Mouse (Mus musculus): ENCODE measurements around the gene Gm10198. TPM values are rescaled to one million over a fixed set of nuclear protein-coding genes. Genes with fewer than 3 reads are reported as not detected.
A peak's percentile ranks its signal among the peaks of the same experiment; 100 is the strongest.

The Gm10198 gene
- polyA plus RNA-seq, 1 experiment from 2014 or later = not detected

- H3K27me3 ChIP-seq (ENCODE audit: control insufficient read depth, insufficient read depth, low read length) = no peaks in the 10 kb centered on the region
- no peak overlapping the region for H3K9ac ChIP-seq (ENCODE audit: low read depth, low read length)
- peak; percentile 12 for DNase-seq (ENCODE audit: low spot score)
- H3K4me2 ChIP-seq (replicated peaks; ENCODE audit: low read depth, low read length) = no peak overlapping the region
- H3K9me3 ChIP-seq (ENCODE audit: control insufficient read depth, low read length) = no peaks in the 10 kb centered on the region
- 56% methylated on average over 4 of the region's 4 CpGs for WGBS
- no peak overlapping the region for H3K27ac ChIP-seq (ENCODE audit: low read depth, low read length)
- H3K4me1 ChIP-seq (replicated peaks; ENCODE audit: control insufficient read depth, insufficient read depth, low read length) = no peaks in the 10 kb centered on the region
- H3K4me3 ChIP-seq (ENCODE audit: low read depth, low read length) = no peak overlapping the region
- no peak for ATAC-seq (ENCODE audit: low FRiP score)
- H3K36me3 ChIP-seq (ENCODE audit: control insufficient read depth, insufficient read depth, low read length) = no peaks in the 10 kb centered on the region
Observed at GRCm38 (mm10) chr13:111574196-111574595, 18.4 kb upstream of the Gm10198 start.

- 93% methylated on average over 11 of the region's 11 CpGs for WGBS
- no peak overlapping the region for H3K9ac ChIP-seq (ENCODE audit: low read depth, low read length)
- no peak overlapping the region for H3K27ac ChIP-seq (ENCODE audit: low read depth, low read length)
- no peak for ATAC-seq (ENCODE audit: low FRiP score)
- no peak overlapping the region for H3K4me2 ChIP-seq (replicated peaks; ENCODE audit: low read depth, low read length)
- no peaks in the 10 kb centered on the region for H3K9me3 ChIP-seq (ENCODE audit: control insufficient read depth, low read length)
- no peaks in the 10 kb centered on the region for H3K36me3 ChIP-seq (ENCODE audit: control insufficient read depth, insufficient read depth, low read length)
- no peak for DNase-seq (ENCODE audit: low spot score)
- no peak overlapping the region for H3K4me3 ChIP-seq (ENCODE audit: low read depth, low read length)
- no peaks in the 10 kb centered on the region for H3K27me3 ChIP-seq (ENCODE audit: control insufficient read depth, insufficient read depth, low read length)
- H3K4me1 ChIP-seq (replicated peaks; ENCODE audit: control insufficient read depth, insufficient read depth, low read length) = no peaks in the 10 kb centered on the region
Observed at GRCm38 (mm10) chr13:111577177-111577576, 15.4 kb upstream of the Gm10198 start.

- no peak overlapping the region for H3K4me3 ChIP-seq (ENCODE audit: low read depth, low read length)
- H3K27ac ChIP-seq (ENCODE audit: low read depth, low read length) = no peak overlapping the region
- no peaks in the 10 kb centered on the region for H3K36me3 ChIP-seq (ENCODE audit: control insufficient read depth, insufficient read depth, low read length)
- H3K4me2 ChIP-seq (replicated peaks; ENCODE audit: low read depth, low read length) = no peak overlapping the region
- 95% methylated on average over 10 of the region's 10 CpGs for WGBS
- no peaks in the 10 kb centered on the region for H3K9me3 ChIP-seq (ENCODE audit: control insufficient read depth, low read length)
- H3K27me3 ChIP-seq (ENCODE audit: control insufficient read depth, insufficient read depth, low read length) = no peaks in the 10 kb centered on the region
- no peak for DNase-seq (ENCODE audit: low spot score)
- ATAC-seq (ENCODE audit: low FRiP score) = no peak
- no peaks in the 10 kb centered on the region for H3K4me1 ChIP-seq (replicated peaks; ENCODE audit: control insufficient read depth, insufficient read depth, low read length)
- no peak overlapping the region for H3K9ac ChIP-seq (ENCODE audit: low read depth, low read length)
Observed at GRCm38 (mm10) chr13:111580054-111580453, 12.5 kb upstream of the Gm10198 start.

- 91% methylated on average over 7 of the region's 7 CpGs for WGBS
- Histone ChIP-seq H3K4me1 (replicated peaks; ENCODE audit: control insufficient read depth, insufficient read depth, low read length) (no peaks in the 10 kb centered on the region), H3K27me3 (ENCODE audit: control insufficient read depth, insufficient read depth, low read length) (no peaks in the 10 kb centered on the region), H3K4me2 (replicated peaks; ENCODE audit: low read depth, low read length) (no peak overlapping the region), H3K9ac (ENCODE audit: low read depth, low read length) (no peak overlapping the region), H3K9me3 (ENCODE audit: control insufficient read depth, low read length) (no peaks in the 10 kb centered on the region), H3K36me3 (ENCODE audit: control insufficient read depth, insufficient read depth, low read length) (no peaks in the 10 kb centered on the region), H3K4me3 (ENCODE audit: low read depth, low read length) (no peak overlapping the region), H3K27ac (ENCODE audit: low read depth, low read length) (no peak overlapping the region)
- ATAC-seq (ENCODE audit: low FRiP score) (no peak), DNase-seq (ENCODE audit: low spot score) (no peak)
Observed at GRCm38 (mm10) chr13:111598111-111598510, 5.5 kb downstream of the Gm10198 start.

- no peak overlapping the region for H3K27ac ChIP-seq (ENCODE audit: low read depth, low read length)
- no peaks in the 10 kb centered on the region for H3K4me1 ChIP-seq (replicated peaks; ENCODE audit: control insufficient read depth, insufficient read depth, low read length)
- H3K9ac ChIP-seq (ENCODE audit: low read depth, low read length) = no peak overlapping the region
- H3K4me2 ChIP-seq (replicated peaks; ENCODE audit: low read depth, low read length) = no peak overlapping the region
- DNase-seq (ENCODE audit: low spot score) = no peak
- H3K36me3 ChIP-seq (ENCODE audit: control insufficient read depth, insufficient read depth, low read length) = no peaks in the 10 kb centered on the region
- H3K4me3 ChIP-seq (ENCODE audit: low read depth, low read length) = no peak overlapping the region
- ATAC-seq (ENCODE audit: low FRiP score) = no peak
- H3K9me3 ChIP-seq (ENCODE audit: control insufficient read depth, low read length) = no peaks in the 10 kb centered on the region
- no peaks in the 10 kb centered on the region for H3K27me3 ChIP-seq (ENCODE audit: control insufficient read depth, insufficient read depth, low read length)
- WGBS = 85% methylated on average over 4 of the region's 4 CpGs
Observed at GRCm38 (mm10) chr13:111601383-111601782, 8.8 kb downstream of the Gm10198 start.

GRCm38 (mm10) chr13:111604826-111605225 is 12.2 kb downstream of the Gm10198 start:
- H3K4me2 ChIP-seq (replicated peaks; ENCODE audit: low read depth, low read length) = no peak overlapping the region
- ATAC-seq (ENCODE audit: low FRiP score) (no peak), DNase-seq (ENCODE audit: low spot score) (no peak)
- no peaks in the 10 kb centered on the region for H3K4me1 ChIP-seq (replicated peaks; ENCODE audit: control insufficient read depth, insufficient read depth, low read length)
- no peak overlapping the region for H3K9ac ChIP-seq (ENCODE audit: low read depth, low read length)
- H3K27me3 ChIP-seq (ENCODE audit: control insufficient read depth, insufficient read depth, low read length) = no peaks in the 10 kb centered on the region
- no peaks in the 10 kb centered on the region for H3K9me3 ChIP-seq (ENCODE audit: control insufficient read depth, low read length)
- H3K4me3 ChIP-seq (ENCODE audit: low read depth, low read length) = no peak overlapping the region
- 90% methylated on average over 5 of the region's 5 CpGs for WGBS
- H3K36me3 ChIP-seq (ENCODE audit: control insufficient read depth, insufficient read depth, low read length) = no peaks in the 10 kb centered on the region
- no peak overlapping the region for H3K27ac ChIP-seq (ENCODE audit: low read depth, low read length)

- Histone ChIP-seq H3K27ac (ENCODE audit: low read depth, low read length) (no peak overlapping the region), H3K4me3 (ENCODE audit: low read depth, low read length) (no peak overlapping the region), H3K4me1 (replicated peaks; ENCODE audit: control insufficient read depth, insufficient read depth, low read length) (no peaks in the 10 kb centered on the region), H3K9ac (ENCODE audit: low read depth, low read length) (no peak overlapping the region), H3K27me3 (ENCODE audit: control insufficient read depth, insufficient read depth, low read length) (no peaks in the 10 kb centered on the region), H3K4me2 (replicated peaks; ENCODE audit: low read depth, low read length) (no peak overlapping the region), H3K36me3 (ENCODE audit: control insufficient read depth, insufficient read depth, low read length) (no peaks in the 10 kb centered on the region), H3K9me3 (ENCODE audit: control insufficient read depth, low read length) (no peaks in the 10 kb centered on the region)
- 83% methylated on average over 13 of the region's 13 CpGs for WGBS
- ATAC-seq (ENCODE audit: low FRiP score) = no peak
- no peak for DNase-seq (ENCODE audit: low spot score)
Observed at GRCm38 (mm10) chr13:111616168-111617125, 23.9 kb downstream of the Gm10198 start.

- ATAC-seq (ENCODE audit: low FRiP score) (no peak), DNase-seq (ENCODE audit: low spot score) (no peak)
- Histone ChIP-seq H3K36me3 (ENCODE audit: control insufficient read depth, insufficient read depth, low read length) (no peaks in the 10 kb centered on the region), H3K9ac (ENCODE audit: low read depth, low read length) (no peak overlapping the region), H3K4me1 (replicated peaks; ENCODE audit: control insufficient read depth, insufficient read depth, low read length) (no peaks in the 10 kb centered on the region), H3K4me2 (replicated peaks; ENCODE audit: low read depth, low read length) (no peak overlapping the region), H3K4me3 (ENCODE audit: low read depth, low read length) (no peak overlapping the region), H3K27me3 (ENCODE audit: control insufficient read depth, insufficient read depth, low read length) (no peaks in the 10 kb centered on the region), H3K27ac (ENCODE audit: low read depth, low read length) (no peak overlapping the region), H3K9me3 (ENCODE audit: control insufficient read depth, low read length) (no peaks in the 10 kb centered on the region)
- WGBS = 85% methylated on average over 4 of the region's 4 CpGs
Observed at GRCm38 (mm10) chr13:111620433-111620832, 27.8 kb downstream of the Gm10198 start.

- ATAC-seq (ENCODE audit: low FRiP score) (no peak), DNase-seq (ENCODE audit: low spot score) (no peak)
- Histone ChIP-seq H3K4me1 (replicated peaks; ENCODE audit: control insufficient read depth, insufficient read depth, low read length) (no peaks in the 10 kb centered on the region), H3K4me3 (ENCODE audit: low read depth, low read length) (no peak overlapping the region), H3K9ac (ENCODE audit: low read depth, low read length) (no peak overlapping the region), H3K4me2 (replicated peaks; ENCODE audit: low read depth, low read length) (no peak overlapping the region), H3K27me3 (ENCODE audit: control insufficient read depth, insufficient read depth, low read length) (no peaks in the 10 kb centered on the region), H3K9me3 (ENCODE audit: control insufficient read depth, low read length) (no peaks in the 10 kb centered on the region), H3K36me3 (ENCODE audit: control insufficient read depth, insufficient read depth, low read length) (no peaks in the 10 kb centered on the region), H3K27ac (ENCODE audit: low read depth, low read length) (no peak overlapping the region)
- 81% methylated on average over 3 of the region's 3 CpGs for WGBS
Observed at GRCm38 (mm10) chr13:111622425-111622824, 29.8 kb downstream of the Gm10198 start.

Measured in hindbrain, embryonic 11.5 days (tissue).